Mouse (Mus musculus): ENCODE data around the gene Stbd1. TPM values are rescaled to one million over a fixed set of nuclear protein-coding genes. Genes with fewer than 3 reads are reported as not detected.

The Stbd1 gene
- polyA plus RNA-seq, 1 experiment, result not detected

- no peak overlapping the region for H3K4me3 ChIP-seq (replicated peaks)
Measured at GRCm38 (mm10) chr5:92633526-92633925, 30.7 kb downstream of the Stbd1 start.

GRCm38 (mm10) chr5:92634916-92635315 is 32.1 kb downstream of the Stbd1 start:
- TF ChIP-seq FLI1 (IDR thresholded peaks at IDR 0.05; ENCODE audit: low read length), result no peak
- TF ChIP-seq GATA1 (IDR thresholded peaks at IDR 0.05; ENCODE audit: borderline replicate concordance, low read length), result no peak
- no peak overlapping the region for H3K4me3 ChIP-seq (replicated peaks)
- H3K27me3 ChIP-seq (replicated peaks), result no peaks in the 10 kb centered on the region
- no peaks in the 10 kb centered on the region for H3K9me3 ChIP-seq
- H3K36me3 ChIP-seq (replicated peaks; ENCODE audit: low read length), result no peaks in the 10 kb centered on the region
- no peaks in the 10 kb centered on the region for H3K4me1 ChIP-seq

More at GRCm38 (mm10) chr5:92633526-92633925, 30.7 kb downstream of the Stbd1 start:
- Histone ChIP-seq H3K27me3 (replicated peaks) (peaks cover 2% of the 10 kb centered on the region), H3K36me3 (replicated peaks; ENCODE audit: low read length) (no peaks in the 10 kb centered on the region), H3K9me3 (no peaks in the 10 kb centered on the region), H3K4me1 (no peaks in the 10 kb centered on the region)
- TF ChIP-seq FLI1 (IDR thresholded peaks at IDR 0.05; ENCODE audit: low read length), result no peak
- TF ChIP-seq GATA1 (IDR thresholded peaks at IDR 0.05; ENCODE audit: borderline replicate concordance, low read length), result no peak

- Histone ChIP-seq H3K27me3 (replicated peaks) (no peaks in the 10 kb centered on the region), H3K9me3 (no peaks in the 10 kb centered on the region), H3K36me3 (replicated peaks; ENCODE audit: low read length) (no peaks in the 10 kb centered on the region), H3K4me1 (no peaks in the 10 kb centered on the region), H3K4me3 (replicated peaks) (no peak overlapping the region)
- TF ChIP-seq FLI1 (IDR thresholded peaks at IDR 0.05; ENCODE audit: low read length) (no peak), GATA1 (IDR thresholded peaks at IDR 0.05; ENCODE audit: borderline replicate concordance, low read length) (no peak)
Measured at GRCm38 (mm10) chr5:92635891-92636290, 33.0 kb downstream of the Stbd1 start.

GRCm38 (mm10) chr5:92640861-92641260 is 38.0 kb downstream of the Stbd1 start:
- H3K4me1 ChIP-seq, result no peaks in the 10 kb centered on the region
- peaks cover 2% of the 10 kb centered on the region for H3K27me3 ChIP-seq (replicated peaks)
- H3K4me3 ChIP-seq (replicated peaks), result no peak overlapping the region
- no peaks in the 10 kb centered on the region for H3K9me3 ChIP-seq
- no peaks in the 10 kb centered on the region for H3K36me3 ChIP-seq (replicated peaks; ENCODE audit: low read length)
- TF ChIP-seq FLI1 (IDR thresholded peaks at IDR 0.05; ENCODE audit: low read length), result no peak
- no peak for TF ChIP-seq GATA1 (IDR thresholded peaks at IDR 0.05; ENCODE audit: borderline replicate concordance, low read length)

Other genes with a start within 250 kb of the Stbd1 start
- 3.1 TPM in 1 of 2 replicates, not detected in the other for gene Nup54, start 167.8 kb upstream of the Stbd1 start, polyA plus RNA-seq (2012; ENCODE audit: insufficient read depth, low replicate concordance)
- gene Scarb2, start 96.2 kb upstream of the Stbd1 start, polyA plus RNA-seq (2012; ENCODE audit: insufficient read depth, low replicate concordance), result 4.8 and 6.0 TPM in 2 replicates
- not detected in 2 replicates for gene Fam47e, start 48.0 kb upstream of the Stbd1 start, polyA plus RNA-seq (2012; ENCODE audit: insufficient read depth, low replicate concordance)
- gene Ccdc158, start 72.2 kb downstream of the Stbd1 start, polyA plus RNA-seq (2012; ENCODE audit: insufficient read depth, low replicate concordance), result not detected in 2 replicates
- gene Shroom3, start 80.4 kb downstream of the Stbd1 start, polyA plus RNA-seq (2012; ENCODE audit: insufficient read depth, low replicate concordance), result 0.38 and 1.9 TPM in 2 replicates

Data from megakaryocyte, embryonic 14.5 days (primary cell).